Mouse (Mus musculus) adrenal gland, adult 18-20 months (tissue): Measurements from ENCODE around the gene Sirt6. TPM values are rescaled to one million over a fixed set of nuclear protein-coding genes. Genes with fewer than 3 reads are reported as not detected.
A peak's percentile ranks its signal among the peaks of the same experiment; 100 is the strongest.

Experiments used
- DNase-seq, 2 experiments: peaks; one replicate each; pipeline ENCODE4 v3.0.0; 2021 to 2022; ENCODE audit warnings: low spot score in 2 of 2
- total RNA-seq, 2 experiments: library from RNA; stranded (reverse); gene quantifications; 1 replicate in 1 of 2; 2 replicates in 1 of 2; pipeline ENCODE4 v1.2.3; 2021

Sirt6 gene
- total RNA-seq, 2 experiments from 2014 or later, result 18.2 to 21.5 TPM

- no peak for DNase-seq
These were observed 1.2 kb downstream of the Sirt6 start for GRCm38 (mm10) chr10:81626101-81626993.

DNA sequence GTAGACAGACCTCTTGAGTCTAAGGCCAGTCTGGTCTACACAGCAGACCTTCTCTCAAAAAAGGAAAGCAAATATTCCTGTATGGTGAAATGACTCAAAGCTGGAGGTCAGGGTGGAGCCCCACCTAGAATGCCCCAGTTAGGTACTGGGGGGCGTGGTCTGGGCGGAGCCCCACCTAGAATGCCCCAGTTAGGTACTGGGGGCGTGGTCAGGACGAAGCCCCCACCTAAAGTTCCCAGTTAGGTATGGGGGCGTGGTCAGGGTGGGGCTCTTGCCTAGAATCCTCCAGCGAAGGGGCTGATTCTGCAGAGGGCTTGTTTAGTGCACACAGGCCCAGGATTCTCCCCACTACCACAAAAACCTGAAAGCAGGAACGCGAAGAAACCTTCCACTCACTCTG, 4.2 kb downstream of the Sirt6 start:
- DNase-seq, result no peak

GRCm38 (mm10) chr10:81620786-81621185, 6.8 kb downstream of the Sirt6 start:
- DNase-seq, result no peak

GRCm38 (mm10) chr10:81619976-81620375, 7.6 kb downstream of the Sirt6 start:
- no peak for DNase-seq

DNA sequence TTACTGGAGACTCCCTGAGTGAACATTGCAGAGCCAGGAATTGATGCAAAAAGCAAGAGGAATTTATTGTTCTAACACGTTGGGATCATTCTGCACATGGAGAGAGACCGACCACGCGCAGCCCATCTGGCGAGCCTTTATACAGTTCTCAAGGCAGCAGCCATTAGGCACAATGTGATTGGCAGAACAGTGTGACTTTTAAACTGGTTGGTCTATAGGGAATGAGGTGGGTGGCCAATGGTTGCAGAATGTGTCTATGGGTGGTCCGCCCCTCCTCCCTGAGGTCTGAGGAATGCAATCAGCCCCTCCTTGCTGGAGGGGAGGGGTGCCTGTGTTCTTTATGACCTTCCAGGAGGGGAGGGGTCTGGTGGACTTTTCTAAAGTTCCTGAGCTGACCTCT, 12.1 kb downstream of the Sirt6 start:
- DNase-seq, result no peak

GRCm38 (mm10) chr10:81612779-81613178, 14.8 kb downstream of the Sirt6 start:
- no peak for DNase-seq

DNA sequence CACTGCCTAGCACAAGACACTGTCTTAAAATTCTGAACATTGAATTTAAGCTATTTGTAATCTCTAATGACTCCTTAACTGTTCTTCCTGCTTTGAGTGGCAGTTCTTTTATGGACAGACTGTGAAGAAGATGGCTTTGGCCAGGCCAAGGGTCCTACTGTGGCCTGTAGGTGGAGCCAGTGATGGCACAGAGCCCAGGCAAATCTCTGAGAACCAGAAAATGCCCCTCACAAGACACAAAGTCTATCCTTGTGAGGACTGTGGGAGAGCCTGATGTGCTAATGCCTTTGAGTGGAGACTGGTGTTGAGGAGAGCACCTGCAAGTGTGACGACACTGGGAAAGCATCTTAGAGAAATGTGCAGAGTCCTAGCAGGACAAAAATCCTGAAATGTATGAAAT, 19.3 kb downstream of the Sirt6 start:
- no peak for DNase-seq

- DNase-seq, result peak; percentile 80 to 82
These were observed 21.4 kb downstream of the Sirt6 start, which contains the start of gene BC025920 for GRCm38 (mm10) chr10:81605974-81606751. TSS of gene BC025920 (plus strand) at chr10:81606270.

GRCm38 (mm10) chr10:81605666-81605973, 22.0 kb downstream of the Sirt6 start:
- DNase-seq, result no peak

GRCm38 (mm10) chr10:81604968-81605665, 22.5 kb downstream of the Sirt6 start:
- peak; percentile 81 to 84 for DNase-seq

- no peak for DNase-seq
These were observed 23.3 kb downstream of the Sirt6 start for GRCm38 (mm10) chr10:81604019-81604967.

DNA sequence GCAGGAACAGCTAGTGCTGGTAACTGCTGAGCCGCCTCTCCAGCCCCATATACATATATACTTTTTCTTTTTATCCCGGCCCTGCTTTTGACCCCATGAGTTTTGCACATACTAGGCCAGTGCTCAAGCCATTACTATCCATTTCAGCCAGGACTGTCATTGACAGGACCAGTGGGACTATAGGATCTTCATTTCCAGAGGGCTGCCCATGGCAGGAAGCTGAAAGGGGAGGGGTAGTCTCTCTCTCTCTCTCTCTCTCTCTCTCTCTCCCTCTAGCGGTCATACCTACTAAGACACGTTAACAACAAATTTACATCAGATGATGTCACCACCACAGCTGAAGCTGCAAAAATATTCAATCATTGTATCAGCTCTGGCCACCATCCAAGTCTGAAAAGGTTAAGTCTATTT, 24.9 kb downstream of the Sirt6 start:
- DNase-seq, result no peak

GRCm38 (mm10) chr10:81601396-81601905, 26.1 kb downstream of the Sirt6 start:
- no peak for DNase-seq

- DNase-seq, result peak; percentile 93 to 94
These were observed 26.8 kb downstream of the Sirt6 start, which contains the start of gene Tle6 for GRCm38 (mm10) chr10:81600738-81601203. TSS of gene Tle6 (minus strand) at chr10:81601073.

- DNase-seq, result no peak
These were observed 27.5 kb downstream of the Sirt6 start for GRCm38 (mm10) chr10:81600096-81600495.

GRCm38 (mm10) chr10:81599630-81600029, 28.0 kb downstream of the Sirt6 start:
- DNase-seq, result no peak

- DNase-seq, result no peak
These were observed 28.7 kb downstream of the Sirt6 start for GRCm38 (mm10) chr10:81598871-81599270.

- DNase-seq, result no peak
These were observed 29.3 kb downstream of the Sirt6 start for GRCm38 (mm10) chr10:81598342-81598741.

DNA sequence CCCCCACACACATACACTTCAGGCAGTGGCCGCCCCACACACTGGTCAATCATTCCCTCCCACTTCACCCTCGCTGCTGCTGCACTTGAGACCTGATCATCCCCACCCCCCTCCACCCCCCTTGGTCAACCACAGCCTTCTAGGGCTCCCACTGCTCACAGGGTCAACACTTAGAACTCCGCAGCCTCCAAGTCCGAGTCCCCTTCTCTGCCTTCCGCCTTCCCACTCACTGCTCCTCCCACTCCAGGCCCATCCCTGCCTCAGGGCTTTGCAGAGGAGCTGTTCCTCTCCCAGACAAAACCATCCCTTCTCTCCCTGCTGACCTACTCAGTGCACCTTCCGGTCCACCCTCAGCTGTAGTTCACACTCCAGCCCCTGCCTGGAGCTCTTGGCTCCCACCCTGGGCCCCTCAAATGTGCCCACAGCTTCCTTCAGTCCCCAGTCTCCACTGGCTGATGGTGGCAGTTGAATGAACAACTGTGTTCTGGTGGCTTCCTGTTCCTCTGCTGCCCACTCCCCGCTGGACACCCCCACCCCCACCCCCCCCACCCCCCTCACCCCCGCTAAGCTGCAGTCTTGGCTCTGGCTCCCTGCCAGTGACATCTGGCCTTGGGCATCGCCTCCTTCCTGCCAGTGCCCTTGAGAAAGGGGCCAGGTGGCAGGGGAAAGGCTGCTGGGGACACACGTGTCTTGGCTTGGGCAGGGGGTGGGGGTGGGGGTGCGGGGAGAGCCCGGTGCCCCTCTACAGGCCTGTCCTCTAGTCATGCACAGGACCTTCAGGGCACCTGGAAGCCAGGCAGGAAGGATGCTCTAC, 30.3 kb downstream of the Sirt6 start:
- DNase-seq, result peak; percentile 47 to 52
